Mouse (Mus musculus): ENCODE results near the gene Pola2.

The Pola2 gene

DNA sequence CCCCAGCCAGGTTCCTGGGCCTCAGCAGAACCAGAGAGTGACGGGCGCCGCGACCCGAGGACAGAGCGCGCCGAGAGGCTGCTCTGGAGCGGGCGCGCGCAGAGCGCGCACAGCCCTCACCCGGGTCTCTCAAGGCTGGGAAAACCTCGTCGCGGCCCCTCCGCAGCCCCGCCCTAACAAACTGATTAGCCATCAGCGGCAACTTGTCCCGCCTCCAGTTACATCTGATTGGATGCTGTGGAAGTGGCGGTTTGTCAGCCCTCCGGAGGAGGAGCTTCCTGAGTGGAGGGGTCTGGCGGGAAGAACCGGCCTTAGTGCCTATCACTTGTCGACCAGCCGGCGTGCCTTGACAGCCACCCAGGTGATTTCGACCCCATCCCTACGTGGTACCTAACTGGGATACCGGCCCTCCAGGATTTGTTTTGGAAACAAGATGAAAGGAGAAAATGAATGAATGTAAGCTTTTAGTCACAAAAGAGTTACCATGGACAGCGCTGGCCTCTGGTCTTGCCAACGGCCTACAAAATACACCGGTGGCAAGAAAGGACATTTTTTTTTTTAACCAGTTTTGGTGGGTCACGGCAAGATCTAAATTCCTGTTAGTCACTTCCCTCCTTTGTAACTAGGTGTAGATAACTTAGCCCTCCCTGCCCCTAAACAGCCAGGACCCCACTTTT lies 69.9 kb downstream of the Pola2 start, which contains the start of gene Tigd3:
Gene Tigd3 (minus strand): TSS at position 148 of the 677 bp plus-strand sequence.
- peak; percentile 95 for DNase-seq (ENCODE audit: low read depth)

GRCm38 (mm10) chr19:5893282-5894001 lies 70.6 kb downstream of the Pola2 start:
- no peak for DNase-seq (ENCODE audit: low read depth)

- DNase-seq (ENCODE audit: low read depth) = no peak
These were observed 71.3 kb downstream of the Pola2 start for GRCm38 (mm10) chr19:5892735-5893134.

- no peak for DNase-seq (ENCODE audit: low read depth)
These were observed 71.7 kb downstream of the Pola2 start for GRCm38 (mm10) chr19:5892262-5892661.

GRCm38 (mm10) chr19:5891521-5892258 lies 72.3 kb downstream of the Pola2 start:
- DNase-seq (ENCODE audit: low read depth) = no peak
